ENCODE assay signal across 8 mouse cellular contexts in the genomic region with DNA sequence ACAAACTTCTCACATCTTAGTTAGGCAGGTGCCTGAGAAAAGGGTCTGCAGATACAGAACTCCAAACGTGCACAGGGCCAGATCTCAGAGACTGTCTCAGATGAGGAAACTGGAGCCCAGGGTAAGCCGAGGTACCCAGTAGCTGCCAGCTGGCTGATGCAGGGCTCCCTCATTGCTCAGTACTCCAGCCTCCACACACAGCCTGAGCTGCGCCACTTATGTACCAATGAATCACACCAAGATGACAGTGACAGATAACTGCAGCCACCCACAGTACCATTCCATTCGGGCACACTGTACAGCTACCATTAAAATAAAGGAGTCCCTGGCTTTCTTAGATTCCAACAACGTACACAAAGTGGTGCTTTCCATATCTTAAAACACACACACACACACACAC. TPM values are rescaled to one million over a fixed set of nuclear protein-coding genes. Genes with fewer than 3 reads are reported as not detected.
DNase-seq lines count a peak whose midpoint lies in the region; ATAC-seq and TF ChIP-seq lines count a peak whose summit lies in the region.

No protein-coding gene starts in this region.

- H3K27ac ChIP-seq in intestine, postnatal 0 days (ENCODE audit: low read depth, low read length) = peak overlapping the region; percentile 97

- H3K4me3 ChIP-seq in lung, adult 2 months (replicated peaks; ENCODE audit: extremely low read depth, low read depth, low read length) = peak overlapping the region; percentile 44
- H3K4me3 ChIP-seq in intestine, postnatal 0 days (ENCODE audit: low read depth, low read length) = peak overlapping the region; percentile 83

- H3K4me1 ChIP-seq in lung, adult 2 months (ENCODE audit: control insufficient read depth, insufficient read depth, low read length) = peaks cover 27% of the 10 kb centered on the region
- H3K4me1 ChIP-seq in intestine, postnatal 0 days (replicated peaks; ENCODE audit: control insufficient read depth, insufficient read depth, low read length) = peaks cover 24% of the 10 kb centered on the region

- DNase-seq in adrenal gland, adult (ENCODE audit: inconsistent age in 2 of 2, low spot score in 1 of 2) = peak; percentile 86 to 93
- no peak for DNase-seq in adrenal gland, postnatal 4 days (ENCODE audit: low spot score in 2 of 2)
- peak; percentile 47 for DNase-seq in lung, adult 2 months
- no peak for DNase-seq in lung, postnatal 25 days (ENCODE audit: low spot score)
- peak; percentile 56 for DNase-seq in lung, postnatal 36 days
- no peak for DNase-seq in T-cell, adult 2 months (ENCODE audit: low spot score)
- no peak for DNase-seq in thymus, postnatal 36 days

- TF ChIP-seq CTCF in lung, adult 2 months (IDR thresholded peaks at IDR 0.05; ENCODE audit: insufficient read depth, low read length) = no peak
- TF ChIP-seq CTCF in intestine, postnatal 0 days (IDR thresholded peaks at IDR 0.05; ENCODE audit: low read depth) = no peak

- H3K9me3 ChIP-seq in intestine, postnatal 0 days (ENCODE audit: control insufficient read depth) = no peaks in the 10 kb centered on the region

- TF ChIP-seq POLR2A in lung, adult 2 months (IDR thresholded peaks at IDR 0.05; ENCODE audit: borderline replicate concordance, extremely low read depth, low read depth, low read length) = 0 out of 2 replicates have a peak, but pooled peaks have one; percentile 9

- no peaks in the 10 kb centered on the region for H3K36me3 ChIP-seq in intestine, postnatal 0 days (ENCODE audit: control insufficient read depth, insufficient read depth)

- H3K4me2 ChIP-seq in intestine, postnatal 0 days (replicated peaks; ENCODE audit: low read depth) = peak overlapping the region; percentile 76

- no peak for ATAC-seq in intestine, postnatal 0 days

- 21% methylated on average over 5 of the region's 5 CpGs for WGBS in lung, adult 2 months
- WGBS in intestine, postnatal 0 days = 23% methylated on average over 5 of the region's 5 CpGs

- peak overlapping the region; percentile 82 for H3K9ac ChIP-seq in intestine, postnatal 0 days (ENCODE audit: low read depth, low read length)

- no peaks in the 10 kb centered on the region for H3K27me3 ChIP-seq in intestine, postnatal 0 days (replicated peaks; ENCODE audit: control insufficient read depth, insufficient read depth, low read length)

RNA-seq across cellular contexts. Expression of a gene that starts 1.4 kb away (rescaled TPM):
- 10 to 100 TPM; 23.6 to 27.1 TPM for total RNA-seq in adrenal gland, postnatal 4 days (2021)
- polyA plus RNA-seq in lung, adult 2 months (2012; rRNA removed) = 6.9 and 21.0 TPM in 2 replicates
- 7.2 and 7.9 TPM in 2 replicates for polyA plus RNA-seq in intestine, postnatal 0 days (2015; fragmentation: Nextera tagmentation; extraction: Ambion mirVana)

RNA-seq across cellular contexts. Expression of a gene that starts 36.7 kb away (rescaled TPM):
- total RNA-seq in adrenal gland, postnatal 4 days (2021) = 10 to 100 TPM; 10.5 to 12.6 TPM
- polyA plus RNA-seq in lung, adult 2 months (2012; rRNA removed) = 16.1 and 20.2 TPM in 2 replicates
- 3.3 and 3.7 TPM in 2 replicates for polyA plus RNA-seq in intestine, postnatal 0 days (2015; fragmentation: Nextera tagmentation; extraction: Ambion mirVana)

RNA-seq across cellular contexts. Expression of a gene that starts 43.9 kb away (rescaled TPM):
- 10 to 100 TPM; 56.0 to 71.0 TPM for total RNA-seq in adrenal gland, postnatal 4 days (2021)
- polyA plus RNA-seq in lung, adult 2 months (2012; rRNA removed) = 40.5 and 54.4 TPM in 2 replicates
- 84.1 and 84.8 TPM in 2 replicates for polyA plus RNA-seq in intestine, postnatal 0 days (2015; fragmentation: Nextera tagmentation; extraction: Ambion mirVana)

RNA-seq across cellular contexts. Expression of a gene that starts 59.1 kb away (rescaled TPM):
- 100 to 1,000 TPM; 104 TPM for total RNA-seq in adrenal gland, postnatal 4 days (2021)
- polyA plus RNA-seq in lung, adult 2 months (2012; rRNA removed) = 51.6 and 57.4 TPM in 2 replicates
- polyA plus RNA-seq in intestine, postnatal 0 days (2015; fragmentation: Nextera tagmentation; extraction: Ambion mirVana) = 51.2 TPM in 2 replicates

Comparison
In these comparisons a context has a peak if more than half of its experiments do, and no peak if none do; other contexts are left out.
1. DNase-seq: peak in adrenal gland, adult (2 of 2), lung, adult 2 months (single experiment) and lung, postnatal 36 days (single experiment); none in adrenal gland, postnatal 4 days (0 of 2), lung, postnatal 25 days (single experiment), T-cell, adult 2 months (single experiment) and thymus, postnatal 36 days (0 of 2).